Mouse (Mus musculus): ENCODE data around the gene 2210408I21Rik. TPM values are rescaled to one million over a fixed set of nuclear protein-coding genes. Genes with fewer than 3 reads are reported as not detected.

Gene 2210408I21Rik
- polyA plus RNA-seq, 1 experiment from 2014 or later, result 10.8 TPM

GRCm38 (mm10) chr13:77400762-77401161 is 265.4 kb downstream of the 2210408I21Rik start:
- 55% methylated on average over 2 of the region's 2 CpGs for WGBS
- Histone ChIP-seq H3K9ac (no peak overlapping the region), H3K4me3 (no peak overlapping the region), H3K4me1 (no peaks in the 10 kb centered on the region), H3K36me3 (no peaks in the 10 kb centered on the region), H3K27me3 (no peaks in the 10 kb centered on the region), H3K9me3 (no peaks in the 10 kb centered on the region), H3K4me2 (replicated peaks) (no peak overlapping the region), H3K27ac (no peak overlapping the region)
- no peak for ATAC-seq (ENCODE audit: insufficient number of reproducible peaks, insufficient read depth, low FRiP score, low TSS enrichment)

GRCm38 (mm10) chr13:77408530-77408929 is 273.2 kb downstream of the 2210408I21Rik start:
- Histone ChIP-seq H3K4me3 (no peak overlapping the region), H3K27ac (no peak overlapping the region), H3K4me2 (replicated peaks) (no peak overlapping the region), H3K4me1 (no peaks in the 10 kb centered on the region), H3K9me3 (no peaks in the 10 kb centered on the region), H3K36me3 (no peaks in the 10 kb centered on the region), H3K27me3 (no peaks in the 10 kb centered on the region), H3K9ac (no peak overlapping the region)
- no peak for ATAC-seq (ENCODE audit: insufficient number of reproducible peaks, insufficient read depth, low FRiP score, low TSS enrichment)
- 76% methylated on average over 3 of the region's 3 CpGs for WGBS

DNA sequence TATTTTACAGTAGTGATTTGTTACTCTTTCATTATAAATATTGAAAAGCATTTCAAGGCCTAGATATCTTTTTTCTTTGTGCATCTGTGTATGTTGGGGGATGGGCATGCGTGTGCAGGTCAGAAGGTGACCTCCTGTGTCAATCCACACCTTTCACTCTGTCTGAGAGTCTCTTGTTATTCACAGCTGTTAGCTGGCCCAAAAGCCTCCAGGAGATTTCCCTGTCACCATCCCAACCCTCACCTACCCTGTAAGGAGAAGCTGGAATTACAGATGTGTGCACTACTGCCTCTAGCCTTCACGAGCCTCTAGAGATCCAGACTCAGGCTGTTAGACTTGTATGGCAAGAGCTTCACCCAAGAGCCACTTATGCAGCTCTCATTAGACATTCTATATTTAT is 274.5 kb downstream of the 2210408I21Rik start:
- no peak overlapping the region for H3K4me2 ChIP-seq (replicated peaks)
- H3K27me3 ChIP-seq, result no peaks in the 10 kb centered on the region
- H3K9me3 ChIP-seq, result no peaks in the 10 kb centered on the region
- H3K9ac ChIP-seq, result no peak overlapping the region
- 26% methylated on average over 2 of the region's 2 CpGs for whole genome bisulfite sequencing
- H3K36me3 ChIP-seq, result no peaks in the 10 kb centered on the region
- no peak for ATAC-seq (ENCODE audit: insufficient number of reproducible peaks, insufficient read depth, low FRiP score, low TSS enrichment)
- no peaks in the 10 kb centered on the region for H3K4me1 ChIP-seq
- no peak overlapping the region for H3K4me3 ChIP-seq
- no peak overlapping the region for H3K27ac ChIP-seq

GRCm38 (mm10) chr13:77412829-77413228 is 277.5 kb downstream of the 2210408I21Rik start:
- no peak overlapping the region for H3K9ac ChIP-seq
- ATAC-seq (ENCODE audit: insufficient number of reproducible peaks, insufficient read depth, low FRiP score, low TSS enrichment), result no peak
- no peak overlapping the region for H3K27ac ChIP-seq
- no peak overlapping the region for H3K4me3 ChIP-seq
- no peaks in the 10 kb centered on the region for H3K9me3 ChIP-seq
- no peak overlapping the region for H3K4me2 ChIP-seq (replicated peaks)
- 68% methylated on average over 2 of the region's 2 CpGs for WGBS
- no peaks in the 10 kb centered on the region for H3K36me3 ChIP-seq
- H3K4me1 ChIP-seq, result no peaks in the 10 kb centered on the region
- H3K27me3 ChIP-seq, result no peaks in the 10 kb centered on the region

GRCm38 (mm10) chr13:77450007-77450567 is 314.7 kb downstream of the 2210408I21Rik start:
- Histone ChIP-seq H3K36me3 (no peaks in the 10 kb centered on the region), H3K27me3 (no peaks in the 10 kb centered on the region), H3K9me3 (no peaks in the 10 kb centered on the region; the same call in 1 of the 2 replicates), H3K9ac (no peak overlapping the region), H3K27ac (no peak overlapping the region), H3K4me3 (no peak overlapping the region), H3K4me2 (replicated peaks) (no peak overlapping the region), H3K4me1 (no peaks in the 10 kb centered on the region)
- no peak for ATAC-seq (ENCODE audit: insufficient number of reproducible peaks, insufficient read depth, low FRiP score, low TSS enrichment)
- 81% methylated on average over 5 of the region's 5 CpGs for WGBS

GRCm38 (mm10) chr13:77470093-77470621 is 334.8 kb downstream of the 2210408I21Rik start:
- Histone ChIP-seq H3K4me1 (no peaks in the 10 kb centered on the region), H3K27ac (no peak overlapping the region), H3K4me3 (no peak overlapping the region), H3K9ac (no peak overlapping the region), H3K9me3 (no peaks in the 10 kb centered on the region), H3K27me3 (no peaks in the 10 kb centered on the region), H3K36me3 (no peaks in the 10 kb centered on the region), H3K4me2 (replicated peaks) (no peak overlapping the region)
- 89% methylated on average over 3 of the region's 3 CpGs for WGBS
- no peak for ATAC-seq (ENCODE audit: insufficient number of reproducible peaks, insufficient read depth, low FRiP score, low TSS enrichment)

- Histone ChIP-seq H3K4me2 (replicated peaks) (no peak overlapping the region), H3K4me3 (no peak overlapping the region), H3K27ac (no peak overlapping the region), H3K9me3 (no peaks in the 10 kb centered on the region), H3K27me3 (no peaks in the 10 kb centered on the region), H3K36me3 (no peaks in the 10 kb centered on the region), H3K9ac (no peak overlapping the region), H3K4me1 (no peaks in the 10 kb centered on the region)
- 78% methylated on average over 4 of the region's 4 CpGs for WGBS
- no peak for ATAC-seq (ENCODE audit: insufficient number of reproducible peaks, insufficient read depth, low FRiP score, low TSS enrichment)
Measured at GRCm38 (mm10) chr13:77476420-77476819, 341.1 kb downstream of the 2210408I21Rik start.

GRCm38 (mm10) chr13:77478425-77479119 is 343.2 kb downstream of the 2210408I21Rik start:
- Histone ChIP-seq H3K4me3 (no peak overlapping the region), H3K4me1 (no peaks in the 10 kb centered on the region), H3K9me3 (no peaks in the 10 kb centered on the region), H3K27me3 (no peaks in the 10 kb centered on the region), H3K4me2 (replicated peaks) (no peak overlapping the region), H3K9ac (no peak overlapping the region), H3K27ac (no peak overlapping the region), H3K36me3 (no peaks in the 10 kb centered on the region)
- no peak for ATAC-seq (ENCODE audit: insufficient number of reproducible peaks, insufficient read depth, low FRiP score, low TSS enrichment)
- 66% methylated on average over 6 of the region's 6 CpGs for WGBS

GRCm38 (mm10) chr13:77489938-77490651 is 354.8 kb downstream of the 2210408I21Rik start:
- no peaks in the 10 kb centered on the region for H3K36me3 ChIP-seq
- H3K4me3 ChIP-seq, result no peak overlapping the region
- H3K4me1 ChIP-seq, result no peaks in the 10 kb centered on the region
- H3K27ac ChIP-seq, result no peak overlapping the region
- H3K4me2 ChIP-seq (replicated peaks), result no peak overlapping the region
- no peaks in the 10 kb centered on the region for H3K9me3 ChIP-seq
- WGBS, result 77% methylated on average over 3 of the region's 3 CpGs
- H3K27me3 ChIP-seq, result no peaks in the 10 kb centered on the region
- ATAC-seq (ENCODE audit: insufficient number of reproducible peaks, insufficient read depth, low FRiP score, low TSS enrichment), result no peak
- H3K9ac ChIP-seq, result no peak overlapping the region

GRCm38 (mm10) chr13:77514046-77514445 is 378.7 kb downstream of the 2210408I21Rik start:
- no peak overlapping the region for H3K4me2 ChIP-seq (replicated peaks)
- no peak overlapping the region for H3K27ac ChIP-seq
- ATAC-seq (ENCODE audit: insufficient number of reproducible peaks, insufficient read depth, low FRiP score, low TSS enrichment), result no peak
- H3K4me1 ChIP-seq, result no peaks in the 10 kb centered on the region
- no peak overlapping the region for H3K9ac ChIP-seq
- no peaks in the 10 kb centered on the region for H3K9me3 ChIP-seq
- H3K4me3 ChIP-seq, result no peak overlapping the region
- H3K36me3 ChIP-seq, result no peaks in the 10 kb centered on the region
- H3K27me3 ChIP-seq, result no peaks in the 10 kb centered on the region
- WGBS, result 87% methylated on average over 1 of the region's 1 CpGs

- no peaks in the 10 kb centered on the region for H3K4me1 ChIP-seq
- no peaks in the 10 kb centered on the region for H3K27me3 ChIP-seq
- no peak overlapping the region for H3K4me2 ChIP-seq (replicated peaks)
- no peak overlapping the region for H3K4me3 ChIP-seq
- no peak for ATAC-seq (ENCODE audit: insufficient number of reproducible peaks, insufficient read depth, low FRiP score, low TSS enrichment)
- H3K9ac ChIP-seq, result no peak overlapping the region
- H3K36me3 ChIP-seq, result no peaks in the 10 kb centered on the region
- 75% methylated on average over 8 of the region's 8 CpGs for WGBS
- H3K27ac ChIP-seq, result no peak overlapping the region
- no peaks in the 10 kb centered on the region for H3K9me3 ChIP-seq
Measured at GRCm38 (mm10) chr13:77528960-77529699, 393.8 kb downstream of the 2210408I21Rik start.
